Mouse (Mus musculus): Measurements from ENCODE around the gene Tlr12. TPM values are rescaled to one million over a fixed set of nuclear protein-coding genes. Genes with fewer than 3 reads are reported as not detected.
A peak's percentile ranks its signal among the peaks of the same experiment; 100 is the strongest.
"Not testable (repeated sequence)": the region's sequence is repeated elsewhere in the genome, so short reads cannot be mapped to it uniquely, and the experiment has no call there.

Tlr12 gene
- polyA plus RNA-seq, 1 experiment from 2014 or later = 1.0 TPM

- Histone ChIP-seq H3K4me2 (replicated peaks) (no peak overlapping the region), H3K4me3 (replicated peaks) (no peak overlapping the region), H3K27ac (no peak overlapping the region), H3K36me3 (no peaks in the 10 kb centered on the region), H3K9ac (replicated peaks) (no peak overlapping the region), H3K4me1 (replicated peaks) (peaks cover under 1% of the 10 kb centered on the region; the same call in 1 of the 2 replicates), H3K27me3 (no peaks in the 10 kb centered on the region), H3K9me3 (no peaks in the 10 kb centered on the region)
- 90% methylated on average over 14 of the region's 14 CpGs for WGBS
- no peak for ATAC-seq
Observed at GRCm38 (mm10) chr4:128615761-128616160, 2.7 kb downstream of the Tlr12 start.

- H3K9ac ChIP-seq (replicated peaks) = no peak overlapping the region
Observed at GRCm38 (mm10) chr4:128613326-128613725, 5.1 kb downstream of the Tlr12 start.

GRCm38 (mm10) chr4:128611726-128612125 is 6.7 kb downstream of the Tlr12 start:
- not testable (repeated sequence) for ATAC-seq; H3K36me3 ChIP-seq; H3K4me3 ChIP-seq (replicated peaks); H3K27me3 ChIP-seq; H3K27ac ChIP-seq; H3K4me2 ChIP-seq (replicated peaks); H3K9ac ChIP-seq (replicated peaks); H3K9me3 ChIP-seq
- H3K4me1 ChIP-seq (replicated peaks) = peaks cover 18% of the 10 kb centered on the region
- WGBS = 82% methylated on average over 3 of the region's 3 CpGs

More at GRCm38 (mm10) chr4:128613326-128613725, 5.1 kb downstream of the Tlr12 start:
- Histone ChIP-seq H3K27ac (no peak overlapping the region), H3K4me2 (replicated peaks) (no peak overlapping the region), H3K27me3 (no peaks in the 10 kb centered on the region), H3K36me3 (no peaks in the 10 kb centered on the region), H3K9me3 (no peaks in the 10 kb centered on the region), H3K4me1 (replicated peaks) (peaks cover 16% of the 10 kb centered on the region), H3K4me3 (replicated peaks) (no peak overlapping the region)
- 19% methylated on average over 8 of the region's 8 CpGs for WGBS
- no peak for ATAC-seq

- no peak overlapping the region for H3K9ac ChIP-seq (replicated peaks)
- no peaks in the 10 kb centered on the region for H3K27me3 ChIP-seq
- H3K9me3 ChIP-seq = no peaks in the 10 kb centered on the region
- WGBS = 20% methylated on average over 10 of the region's 10 CpGs
- peak overlapping the region; percentile 63 for H3K4me3 ChIP-seq (replicated peaks)
- no peaks in the 10 kb centered on the region for H3K36me3 ChIP-seq
- ATAC-seq = no peak
- H3K27ac ChIP-seq = no peak overlapping the region
- H3K4me1 ChIP-seq (replicated peaks) = peaks cover 18% of the 10 kb centered on the region
- peak overlapping the region; percentile 74 for H3K4me2 ChIP-seq (replicated peaks)
Observed at GRCm38 (mm10) chr4:128610706-128611105, 7.7 kb downstream of the Tlr12 start.

- Histone ChIP-seq H3K9me3 (no peaks in the 10 kb centered on the region), H3K4me2 (replicated peaks) (peak within 1 kb of the TSS; percentile 74), H3K4me3 (replicated peaks) (peak within 1 kb of the TSS; percentile 63), H3K27me3 (no peaks in the 10 kb centered on the region), H3K36me3 (no peaks in the 10 kb centered on the region), H3K9ac (replicated peaks) (peak within 1 kb of the TSS; percentile 73), H3K4me1 (replicated peaks) (peaks cover 18% of the 10 kb centered on the region), H3K27ac (no peak within 1 kb of the TSS)
- 0% methylated on average over 24 of the region's 24 CpGs for WGBS
- peak; percentile 98 for ATAC-seq
Observed at GRCm38 (mm10) chr4:128609925-128610402, 8.5 kb downstream of the Tlr12 start, which contains the start of gene Zscan20. Gene Zscan20 (minus strand): TSS chr4:128610098.

- no peak overlapping the region for H3K27ac ChIP-seq
- WGBS = 10% methylated on average over 25 of the region's 27 CpGs
- ATAC-seq = no peak
Observed at GRCm38 (mm10) chr4:128609276-128609924, 9.0 kb downstream of the Tlr12 start.

GRCm38 (mm10) chr4:128607661-128608060 is 10.8 kb downstream of the Tlr12 start:
- Histone ChIP-seq H3K27me3 (no peaks in the 10 kb centered on the region), H3K4me1 (replicated peaks) (peaks cover 18% of the 10 kb centered on the region), H3K9ac (replicated peaks) (no peak overlapping the region), H3K4me3 (replicated peaks) (no peak overlapping the region), H3K36me3 (peaks cover 19% of the 10 kb centered on the region), H3K27ac (no peak overlapping the region), H3K4me2 (replicated peaks) (no peak overlapping the region), H3K9me3 (no peaks in the 10 kb centered on the region)
- no peak for ATAC-seq
- WGBS = 87% methylated on average over 11 of the region's 11 CpGs

More at GRCm38 (mm10) chr4:128609276-128609924, 9.0 kb downstream of the Tlr12 start:
- peak overlapping the region; percentile 73 for H3K9ac ChIP-seq (replicated peaks)
- H3K4me1 ChIP-seq (replicated peaks) = peaks cover 18% of the 10 kb centered on the region
- H3K9me3 ChIP-seq = no peaks in the 10 kb centered on the region
- peak overlapping the region; percentile 63 for H3K4me3 ChIP-seq (replicated peaks)
- peak overlapping the region; percentile 74 for H3K4me2 ChIP-seq (replicated peaks)
- no peaks in the 10 kb centered on the region for H3K27me3 ChIP-seq
- H3K36me3 ChIP-seq = 0 out of 2 replicates have a peak, but pooled peaks cover 2% of the 10 kb centered on the region

GRCm38 (mm10) chr4:128606586-128606985 is 11.8 kb downstream of the Tlr12 start:
- Histone ChIP-seq H3K4me1 (replicated peaks) (peaks cover 18% of the 10 kb centered on the region), H3K27me3 (no peaks in the 10 kb centered on the region), H3K9me3 (no peaks in the 10 kb centered on the region), H3K27ac (no peak overlapping the region), H3K4me2 (replicated peaks) (no peak overlapping the region), H3K36me3 (peaks cover 30% of the 10 kb centered on the region), H3K9ac (replicated peaks) (no peak overlapping the region), H3K4me3 (replicated peaks) (no peak overlapping the region)
- no peak for ATAC-seq
- WGBS = over 99% methylated on average over 7 of the region's 7 CpGs

- no peak overlapping the region for H3K4me3 ChIP-seq (replicated peaks)
- no peak for ATAC-seq
- H3K4me1 ChIP-seq (replicated peaks) = no peaks in the 10 kb centered on the region
- WGBS = 93% methylated on average over 12 of the region's 12 CpGs
- H3K9me3 ChIP-seq = no peaks in the 10 kb centered on the region
- H3K4me2 ChIP-seq (replicated peaks) = no peak overlapping the region
- H3K36me3 ChIP-seq = peaks cover 30% of the 10 kb centered on the region
- H3K27ac ChIP-seq = no peak overlapping the region
- no peaks in the 10 kb centered on the region for H3K27me3 ChIP-seq
- no peak overlapping the region for H3K9ac ChIP-seq (replicated peaks)
Observed at GRCm38 (mm10) chr4:128597801-128598560, 20.4 kb downstream of the Tlr12 start.

GRCm38 (mm10) chr4:128594062-128594461 is 24.4 kb downstream of the Tlr12 start:
- Histone ChIP-seq H3K27me3 (no peaks in the 10 kb centered on the region), H3K4me2 (replicated peaks) (no peak overlapping the region), H3K36me3 (peaks cover 38% of the 10 kb centered on the region), H3K9ac (replicated peaks) (no peak overlapping the region), H3K9me3 (no peaks in the 10 kb centered on the region), H3K4me1 (replicated peaks) (no peaks in the 10 kb centered on the region), H3K4me3 (replicated peaks) (no peak overlapping the region), H3K27ac (no peak overlapping the region)
- no peak for ATAC-seq
- 100% methylated on average over 5 of the region's 5 CpGs for WGBS

GRCm38 (mm10) chr4:128593286-128593685 is 25.1 kb downstream of the Tlr12 start:
- no peak overlapping the region for H3K4me3 ChIP-seq (replicated peaks)
- peaks cover 42% of the 10 kb centered on the region for H3K36me3 ChIP-seq
- WGBS = 94% methylated on average over 4 of the region's 4 CpGs
- no peak overlapping the region for H3K27ac ChIP-seq
- no peaks in the 10 kb centered on the region for H3K9me3 ChIP-seq
- no peaks in the 10 kb centered on the region for H3K4me1 ChIP-seq (replicated peaks)
- no peaks in the 10 kb centered on the region for H3K27me3 ChIP-seq
- no peak overlapping the region for H3K9ac ChIP-seq (replicated peaks)
- ATAC-seq = no peak
- H3K4me2 ChIP-seq (replicated peaks) = no peak overlapping the region

GRCm38 (mm10) chr4:128579182-128579581 is 39.2 kb downstream of the Tlr12 start:
- no peak for ATAC-seq
- Histone ChIP-seq H3K36me3 (peaks cover 75% of the 10 kb centered on the region), H3K27me3 (no peaks in the 10 kb centered on the region), H3K4me2 (replicated peaks) (no peak overlapping the region), H3K27ac (no peak overlapping the region), H3K9ac (replicated peaks) (no peak overlapping the region), H3K4me1 (replicated peaks) (no peaks in the 10 kb centered on the region), H3K4me3 (replicated peaks) (no peak overlapping the region), H3K9me3 (peaks cover 40% of the 10 kb centered on the region)
- WGBS = 61% methylated on average over 4 of the region's 4 CpGs
